ENCODE assay signal across 8 mouse cellular contexts in genomic region chr9:59658146-59658545, GRCm38 (mm10). TPM values are rescaled to one million over a fixed set of nuclear protein-coding genes. Genes with fewer than 3 reads are reported as not detected.
A peak's percentile ranks its signal among the peaks of the same experiment; 100 is the strongest.
DNase-seq lines count a peak whose midpoint lies in the region; ATAC-seq and TF ChIP-seq lines count a peak whose summit lies in the region.

No protein-coding gene starts in this region.

- no peak for TF ChIP-seq EP300 in lung, postnatal 0 days (IDR thresholded peaks at IDR 0.05)

- peaks cover 16% of the 10 kb centered on the region for H3K4me1 ChIP-seq in lung, postnatal 0 days (ENCODE audit: insufficient read depth, low read depth, low read length)
- peaks cover 42% of the 10 kb centered on the region for H3K4me1 ChIP-seq in embryonic facial prominence, embryonic 12.5 days
- peaks cover 34% of the 10 kb centered on the region for H3K4me1 ChIP-seq in intestine, embryonic 15.5 days (replicated peaks)
- peaks cover 59% of the 10 kb centered on the region for H3K4me1 ChIP-seq in neural tube, embryonic 15.5 days

- H3K27me3 ChIP-seq in lung, postnatal 0 days (replicated peaks; ENCODE audit: insufficient read depth, low read length) = no peaks in the 10 kb centered on the region
- H3K27me3 ChIP-seq in embryonic facial prominence, embryonic 12.5 days = no peaks in the 10 kb centered on the region
- H3K27me3 ChIP-seq in intestine, embryonic 15.5 days (replicated peaks) = no peaks in the 10 kb centered on the region
- H3K27me3 ChIP-seq in neural tube, embryonic 15.5 days (replicated peaks) = no peaks in the 10 kb centered on the region

- peak overlapping the region; percentile 83 for H3K4me2 ChIP-seq in lung, postnatal 0 days (replicated peaks; ENCODE audit: low read depth, low read length)
- H3K4me2 ChIP-seq in embryonic facial prominence, embryonic 12.5 days (replicated peaks) = peak overlapping the region; percentile 85
- H3K4me2 ChIP-seq in intestine, embryonic 15.5 days (replicated peaks) = peak overlapping the region; percentile 64
- peak overlapping the region; percentile 71 for H3K4me2 ChIP-seq in neural tube, embryonic 15.5 days

- no peak for TF ChIP-seq CTCF in lung, postnatal 0 days (IDR thresholded peaks at IDR 0.05)

- H3K4me3 ChIP-seq in lung, postnatal 0 days (ENCODE audit: low read depth, low read length) = peak overlapping the region; percentile 64
- peak overlapping the region; percentile 75 for H3K4me3 ChIP-seq in embryonic facial prominence, embryonic 12.5 days
- peak overlapping the region; percentile 78 for H3K4me3 ChIP-seq in intestine, embryonic 15.5 days (replicated peaks)
- H3K4me3 ChIP-seq in neural tube, embryonic 15.5 days (replicated peaks) = peak overlapping the region; percentile 93

- no peaks in the 10 kb centered on the region for H3K36me3 ChIP-seq in lung, postnatal 0 days (ENCODE audit: insufficient read depth, low read length)
- peaks cover 25% of the 10 kb centered on the region for H3K36me3 ChIP-seq in embryonic facial prominence, embryonic 12.5 days
- H3K36me3 ChIP-seq in intestine, embryonic 15.5 days = no peaks in the 10 kb centered on the region
- H3K36me3 ChIP-seq in neural tube, embryonic 15.5 days = no peaks in the 10 kb centered on the region; the same call in none of the 2 replicates

- no peak for DNase-seq in lung, postnatal 0 days (ENCODE audit: low spot score)
- DNase-seq in lung, postnatal 10 days = no peak
- no peak for DNase-seq in gastrocnemius, postnatal 14 days
- no peak for DNase-seq in right cerebral cortex, postnatal 4 days
- no peak for DNase-seq in left cerebral cortex, adult 18-20 months (ENCODE audit: low spot score in 2 of 2)

- WGBS in lung, postnatal 0 days = 9% methylated on average over 4 of the region's 4 CpGs
- WGBS in embryonic facial prominence, embryonic 12.5 days = 5% methylated on average over 4 of the region's 4 CpGs
- WGBS in intestine, embryonic 15.5 days = 5% methylated on average over 4 of the region's 4 CpGs
- 2% methylated on average over 4 of the region's 4 CpGs for WGBS in neural tube, embryonic 15.5 days

- no peak for ATAC-seq in lung, postnatal 0 days
- ATAC-seq in embryonic facial prominence, embryonic 12.5 days (ENCODE audit: insufficient number of reproducible peaks, insufficient read depth, low FRiP score, low TSS enrichment) = no peak
- ATAC-seq in intestine, embryonic 15.5 days = no peak
- ATAC-seq in neural tube, embryonic 15.5 days (ENCODE audit: low FRiP score) = no peak

- intact Hi-C loops in gastrocnemius, postnatal 14 days (cut with DNase I; ENCODE audit: low total_unique reads) = no loop called here

- H3K27ac ChIP-seq in lung, postnatal 0 days (ENCODE audit: low read length) = 0 out of 2 replicates have a peak overlapping the region, but pooled peaks have one; percentile 32
- H3K27ac ChIP-seq in embryonic facial prominence, embryonic 12.5 days = peak overlapping the region; percentile 97; the same call in 1 of the 2 replicates
- H3K27ac ChIP-seq in intestine, embryonic 15.5 days = peak overlapping the region; percentile 97
- peak overlapping the region; percentile 99 for H3K27ac ChIP-seq in neural tube, embryonic 15.5 days (replicated peaks)

- no peaks in the 10 kb centered on the region for H3K9me3 ChIP-seq in lung, postnatal 0 days (ENCODE audit: low read length)
- H3K9me3 ChIP-seq in embryonic facial prominence, embryonic 12.5 days = no peaks in the 10 kb centered on the region
- H3K9me3 ChIP-seq in intestine, embryonic 15.5 days = no peaks in the 10 kb centered on the region
- H3K9me3 ChIP-seq in neural tube, embryonic 15.5 days (replicated peaks) = no peaks in the 10 kb centered on the region

- H3K9ac ChIP-seq in lung, postnatal 0 days (replicated peaks; ENCODE audit: low read depth) = no peak overlapping the region
- peak overlapping the region; percentile 81 for H3K9ac ChIP-seq in embryonic facial prominence, embryonic 12.5 days
- peak overlapping the region; percentile 84 for H3K9ac ChIP-seq in intestine, embryonic 15.5 days
- H3K9ac ChIP-seq in neural tube, embryonic 15.5 days (replicated peaks) = peak overlapping the region; percentile 95

RNA-seq across cellular contexts. Expression of gene Pkm, which starts 2.0 kb away (rescaled TPM):
- polyA plus RNA-seq in lung, postnatal 0 days (2015; fragmentation: Nextera tagmentation; extraction: Ambion mirVana) = 318 and 331 TPM in 2 replicates
- 1,462 TPM in 2 replicates for polyA plus RNA-seq in embryonic facial prominence, embryonic 12.5 days (2016; fragmentation: Nextera tagmentation; extraction: Ambion mirVana)
- polyA plus RNA-seq in intestine, embryonic 15.5 days (2015; fragmentation: Nextera tagmentation; extraction: Ambion mirVana) = 1,208 and 1,228 TPM in 2 replicates
- 997 and 1,089 TPM in 2 replicates for polyA plus RNA-seq in neural tube, embryonic 15.5 days (2015; fragmentation: Nextera tagmentation; extraction: Ambion mirVana)
- 1,000 to 10,000 TPM; 2,510 to 2,651 TPM for total RNA-seq in gastrocnemius, postnatal 14 days (2021)
- 1,000 to 10,000 TPM; 1,425 to 1,430 TPM for total RNA-seq in left cerebral cortex, adult 18-20 months (2021)

RNA-seq across cellular contexts. Expression of gene Gramd2, which starts 21.8 kb away (rescaled TPM):
- polyA plus RNA-seq in lung, postnatal 0 days (2015; fragmentation: Nextera tagmentation; extraction: Ambion mirVana) = 68.0 and 95.2 TPM in 2 replicates
- 0.65 and 0.69 TPM in 2 replicates for polyA plus RNA-seq in embryonic facial prominence, embryonic 12.5 days (2016; fragmentation: Nextera tagmentation; extraction: Ambion mirVana)
- 1.0 and 1.6 TPM in 2 replicates for polyA plus RNA-seq in intestine, embryonic 15.5 days (2015; fragmentation: Nextera tagmentation; extraction: Ambion mirVana)
- 3.8 and 4.2 TPM in 2 replicates for polyA plus RNA-seq in neural tube, embryonic 15.5 days (2015; fragmentation: Nextera tagmentation; extraction: Ambion mirVana)
- total RNA-seq in gastrocnemius, postnatal 14 days (2021) = under 1 TPM; 0.09 to 0.18 TPM
- 10 to 100 TPM; 11.8 to 14.7 TPM for total RNA-seq in left cerebral cortex, adult 18-20 months (2021)

RNA-seq across cellular contexts. Expression of gene Parp6, which starts 41.1 kb away (rescaled TPM):
- polyA plus RNA-seq in lung, postnatal 0 days (2015; fragmentation: Nextera tagmentation; extraction: Ambion mirVana) = 18.3 and 22.1 TPM in 2 replicates
- polyA plus RNA-seq in embryonic facial prominence, embryonic 12.5 days (2016; fragmentation: Nextera tagmentation; extraction: Ambion mirVana) = 46.0 and 46.3 TPM in 2 replicates
- polyA plus RNA-seq in intestine, embryonic 15.5 days (2015; fragmentation: Nextera tagmentation; extraction: Ambion mirVana) = 23.3 and 23.9 TPM in 2 replicates
- 180 and 208 TPM in 2 replicates for polyA plus RNA-seq in neural tube, embryonic 15.5 days (2015; fragmentation: Nextera tagmentation; extraction: Ambion mirVana)
- total RNA-seq in gastrocnemius, postnatal 14 days (2021) = 10 to 100 TPM; 12.3 to 13.8 TPM
- total RNA-seq in left cerebral cortex, adult 18-20 months (2021) = 100 to 1,000 TPM; 129 to 139 TPM

Comparison
In these comparisons a context has a peak if more than half of its experiments do, and no peak if none do; other contexts are left out.
1. H3K27ac ChIP-seq: peak in every context shown above with its lines; median percentile 99 in neural tube, embryonic 15.5 days; 97 in embryonic facial prominence, embryonic 12.5 days; 97 in intestine, embryonic 15.5 days; 32 in lung, postnatal 0 days.
2. RNA of gene Gramd2, which starts 21.8 kb away (polyA plus RNA-seq): 68.0 to 95.2 TPM in lung, postnatal 0 days; 3.8 to 4.2 TPM in neural tube, embryonic 15.5 days, 1.0 to 1.6 TPM in intestine, embryonic 15.5 days and 0.65 to 0.69 TPM in embryonic facial prominence, embryonic 12.5 days; every median in the first group is over 10 times any median in the second.
3. Peak in every context shown above with its lines, with median percentiles within 50 percentile points of each other: H3K4me2 ChIP-seq and H3K4me3 ChIP-seq.